15 mouse cellular contexts compared by ENCODE assay signal in genomic region chr7:79832980-79833379, GRCm38 (mm10). TPM values are rescaled to one million over a fixed set of nuclear protein-coding genes. Genes with fewer than 3 reads are reported as not detected.
"Had no signal": no experiment of that assay in that cellular context is flagged by ENCODE, and none has a peak within 500 bp of the region (broad histone marks: within the 10 kb centered on the region; RNA-seq: fewer than 3 reads in every experiment).

No protein-coding gene starts in this region.

- H3K4me3 ChIP-seq: left cerebral cortex, adult 2 months; midbrain, embryonic 13.5 days had no signal

- H3K4me1 ChIP-seq: midbrain, embryonic 13.5 days had no signal

- ATAC-seq: midbrain, embryonic 13.5 days had no signal

- H3K36me3 ChIP-seq: midbrain, embryonic 13.5 days had no signal

- DNase-seq: kidney, adult 11 months; kidney, adult 9 months; kidney, postnatal 14 days; lung, adult 18-20 months; right cerebral cortex, adult 18-20 months; right cerebral cortex, postnatal 25 days; thymus, adult 2 months; thymus, postnatal 25 days had no signal

- H3K27ac ChIP-seq: left cerebral cortex, adult 2 months; liver, embryonic 14.5 days; midbrain, embryonic 13.5 days had no signal

- H3K9me3 ChIP-seq: midbrain, embryonic 13.5 days had no signal

- H3K27me3 ChIP-seq: midbrain, embryonic 13.5 days had no signal

- H3K9ac ChIP-seq: liver, embryonic 14.5 days; midbrain, embryonic 13.5 days had no signal

- H3K4me2 ChIP-seq: midbrain, embryonic 13.5 days had no signal

RNA-seq across cellular contexts. Expression of gene Mesp1, which starts 39.4 kb away (rescaled TPM):
- polyA plus RNA-seq: limb, embryonic 11.5 days; liver, adult 2 months; lung, embryonic 16.5 days; midbrain, embryonic 13.5 days; neural tube, embryonic 14.5 days had no signal
